Mouse (Mus musculus) kidney, postnatal 4 days (tissue): ENCODE data around the gene Aqp2.

Experiments
- DNase-seq, 2 experiments: peaks; one replicate each; pipeline ENCODE4 v3.0.0; 2021; ENCODE audit warnings: mixed read lengths in 2 of 2

Aqp2 gene

DNA sequence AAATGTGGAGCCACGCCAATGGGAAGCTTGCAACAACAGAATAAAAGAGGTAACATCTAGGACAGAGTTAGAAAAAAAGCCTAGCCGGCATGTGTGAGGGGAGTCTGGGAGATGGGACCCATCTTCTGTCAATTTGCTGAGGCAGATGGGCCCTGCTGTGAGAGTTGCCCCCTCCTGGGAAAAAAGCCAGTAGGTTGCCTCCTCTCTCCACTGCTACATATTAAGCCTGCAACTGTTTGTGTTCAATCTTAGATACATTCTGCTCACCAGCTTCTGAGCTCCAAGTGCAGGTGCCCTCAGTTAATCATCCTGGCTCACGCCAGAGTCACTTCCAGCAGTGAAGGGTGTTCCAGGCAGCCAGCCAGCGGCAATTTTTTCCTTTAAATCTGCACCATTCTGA lies 41.0 kb downstream of the Aqp2 start:
- no peak for DNase-seq

- no peak for DNase-seq
Measured at GRCm38 (mm10) chr15:99622063-99622462, 43.2 kb downstream of the Aqp2 start.

GRCm38 (mm10) chr15:99631618-99632017 lies 52.8 kb downstream of the Aqp2 start:
- DNase-seq = no peak
